Mouse (Mus musculus) erythroblast, embryonic 14.5 days (primary cell): ENCODE data around the gene Oat. TPM values are rescaled to one million over a fixed set of nuclear protein-coding genes. Genes with fewer than 3 reads are reported as not detected.

Experiments used
- H3K27me3 ChIP-seq: 2 replicates; pipeline ENCODE4 v1.6.1; 2012; ENCODE audit warnings: inconsistent platforms; ENCODE audit not compliant: control insufficient read depth
- H3K36me3 ChIP-seq: 2 replicates; pipeline ENCODE4 v1.6.1; 2012; ENCODE audit warnings: mild to moderate bottlenecking, inconsistent platforms; ENCODE audit not compliant: control insufficient read depth
- H3K4me1 ChIP-seq: 2 replicates; pipeline ENCODE4 v1.6.1; 2012; ENCODE audit warnings: inconsistent platforms; ENCODE audit not compliant: control insufficient read depth
- H3K4me3 ChIP-seq: replicated peaks from 2 replicates; pipeline ENCODE3; 2012; ENCODE audit warnings: moderate library complexity, mild to moderate bottlenecking, inconsistent platforms
- H3K9me3 ChIP-seq: 2 replicates; pipeline ENCODE4 v1.6.1; 2012; ENCODE audit warnings: low read length, inconsistent platforms, mixed read lengths; ENCODE audit not compliant: control insufficient read depth
- GATA1 ChIP-seq: IDR thresholded peaks from 2 replicates; pipeline ENCODE4 v1.6.1; 2012; ENCODE audit warnings: low read length, inconsistent platforms, mixed read lengths
- TAL1 ChIP-seq: IDR thresholded peaks from 3 replicates; pipeline ENCODE4 v1.6.1; 2012; ENCODE audit warnings: low read length, inconsistent platforms, mixed read lengths
- polyA plus RNA-seq: library from polyadenylated mRNA; stranded (reverse); fragments of >175 nt; gene quantifications from 2 replicates; pipeline ENCODE4 v1.2.3, GENCODE M21; 2012

Oat gene
- polyA plus RNA-seq, 1 experiment, result 0.09 TPM

DNA sequence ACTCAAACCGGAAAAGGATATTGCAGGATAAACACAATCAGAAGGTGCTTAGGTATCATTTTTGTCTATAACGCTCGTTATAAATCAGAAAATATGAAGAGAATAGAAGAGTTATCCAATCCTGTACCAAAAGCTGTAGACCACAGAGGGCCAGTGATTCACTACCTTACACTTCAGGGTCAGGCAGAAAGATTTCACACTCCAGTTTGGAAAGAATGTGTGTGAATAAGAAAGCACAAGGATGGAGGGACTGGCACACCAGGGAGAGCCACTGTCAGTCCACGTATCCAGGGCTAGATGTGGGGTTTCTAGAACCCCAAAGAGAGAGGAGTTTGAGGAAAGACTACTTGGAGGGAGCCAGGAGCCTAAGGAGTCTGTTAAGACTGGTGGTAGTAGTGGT is 693 bp upstream of the Oat start:
- Histone ChIP-seq H3K4me3 (peak overlapping the region; percentile 94), H3K36me3 (peaks cover 3% of the 10 kb centered on the region; the same call in 1 of the 2 replicates), H3K9me3 (no peaks in the 10 kb centered on the region), H3K27me3 (peaks cover 19% of the 10 kb centered on the region; the same call in 1 of the 2 replicates), H3K4me1 (peaks cover 46% of the 10 kb centered on the region)
- no peak for TF ChIP-seq TAL1
- no peak for TF ChIP-seq GATA1

DNA sequence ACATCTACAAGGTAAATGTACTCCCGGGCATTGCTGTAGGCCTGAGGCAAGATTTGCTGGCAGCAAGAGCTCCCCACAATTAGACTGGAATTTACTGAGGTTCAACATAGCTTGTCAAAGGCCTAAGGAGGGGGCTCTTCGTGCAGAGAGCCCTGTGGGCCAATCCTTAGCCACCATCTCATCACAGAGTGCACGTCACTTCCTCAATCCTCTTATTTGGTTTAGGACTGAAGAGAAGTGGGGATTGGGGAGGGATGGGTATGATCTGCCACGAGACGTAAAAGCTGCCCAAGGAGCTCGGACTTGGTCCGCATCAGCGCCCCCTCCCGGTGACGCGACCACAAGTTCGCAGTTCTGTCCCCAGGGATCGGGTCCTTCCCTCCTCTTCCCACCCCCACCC is 575 bp downstream of the Oat start:
- peaks cover 55% of the 10 kb centered on the region for H3K4me1 ChIP-seq
- H3K27me3 ChIP-seq, result peaks cover 16% of the 10 kb centered on the region; the same call in 1 of the 2 replicates
- no peaks in the 10 kb centered on the region for H3K9me3 ChIP-seq
- H3K36me3 ChIP-seq, result peaks cover 6% of the 10 kb centered on the region
- TF ChIP-seq GATA1, result no peak
- TF ChIP-seq TAL1, result no peak
- peak overlapping the region; percentile 94 for H3K4me3 ChIP-seq

DNA sequence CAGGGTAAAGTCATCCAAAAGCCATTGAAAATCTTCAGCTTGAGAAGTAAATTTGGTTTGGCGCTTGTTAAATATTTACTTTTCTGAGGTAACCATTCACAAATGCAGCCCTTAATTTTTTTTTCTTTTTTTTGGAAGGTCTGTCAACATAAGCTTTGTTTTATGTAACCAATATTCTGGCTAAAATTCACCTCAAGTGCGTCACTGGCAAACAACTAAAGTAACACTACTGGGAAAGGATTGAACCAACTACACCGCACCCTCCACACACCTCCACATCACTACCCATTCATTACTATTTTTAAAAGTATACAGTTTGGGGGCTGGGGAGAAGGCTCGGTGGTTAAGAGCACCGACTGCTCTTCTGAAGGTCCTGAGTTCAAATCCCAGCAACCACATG is 1.6 kb downstream of the Oat start:
- peak overlapping the region; percentile 14 for H3K4me3 ChIP-seq
- peaks cover 65% of the 10 kb centered on the region for H3K4me1 ChIP-seq
- H3K36me3 ChIP-seq, result peaks cover 14% of the 10 kb centered on the region
- no peaks in the 10 kb centered on the region for H3K9me3 ChIP-seq
- H3K27me3 ChIP-seq, result peaks cover 8% of the 10 kb centered on the region; the same call in 1 of the 2 replicates
- no peak for TF ChIP-seq TAL1
- no peak for TF ChIP-seq GATA1

DNA sequence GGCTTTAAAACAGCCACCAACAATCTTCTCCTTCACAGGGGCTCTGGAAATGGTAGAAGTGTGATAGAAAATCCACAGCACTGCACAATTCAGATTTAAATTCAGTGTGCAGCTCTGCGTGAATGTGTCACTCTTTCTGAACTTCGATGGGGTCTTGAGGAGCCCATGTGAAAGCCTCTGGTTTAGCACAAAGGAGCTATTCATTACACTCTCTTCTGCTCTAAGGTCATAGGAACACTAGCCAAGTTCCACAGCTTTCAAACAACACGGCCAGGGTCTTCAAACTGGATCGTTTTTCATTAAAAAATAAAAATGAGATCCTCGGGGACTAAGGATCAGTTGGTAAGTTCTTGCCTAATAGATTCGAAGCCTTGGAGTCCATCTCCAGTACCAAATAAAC is 3.0 kb downstream of the Oat start:
- Histone ChIP-seq H3K4me1 (peaks cover 76% of the 10 kb centered on the region), H3K27me3 (no peaks in the 10 kb centered on the region; the same call in 1 of the 2 replicates), H3K9me3 (no peaks in the 10 kb centered on the region), H3K4me3 (no peak overlapping the region), H3K36me3 (peaks cover 29% of the 10 kb centered on the region)
- TF ChIP-seq TAL1 (no peak), GATA1 (no peak)

DNA sequence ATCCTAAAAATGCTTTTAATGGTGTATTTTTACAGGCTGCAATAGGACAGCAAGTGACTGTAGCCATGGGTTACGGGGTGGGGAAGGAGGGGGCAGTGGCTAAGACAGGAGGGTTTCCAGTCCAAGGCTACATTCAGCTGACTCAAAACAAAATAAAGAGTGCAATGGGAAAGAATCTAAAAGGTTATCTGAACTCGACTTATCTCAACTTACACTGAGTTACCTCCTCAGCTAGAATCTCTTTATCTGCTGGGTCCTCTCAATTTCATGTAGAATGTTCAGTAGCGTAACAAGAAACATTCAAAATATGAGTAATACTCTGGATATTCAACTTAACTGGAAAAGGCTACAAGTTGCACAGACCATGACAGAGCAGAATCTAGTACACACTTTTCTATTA is 3.5 kb downstream of the Oat start:
- H3K27me3 ChIP-seq, result no peaks in the 10 kb centered on the region; the same call in 1 of the 2 replicates
- peak overlapping the region; percentile 22 for H3K4me3 ChIP-seq
- peaks cover 76% of the 10 kb centered on the region for H3K4me1 ChIP-seq
- H3K9me3 ChIP-seq, result no peaks in the 10 kb centered on the region
- H3K36me3 ChIP-seq, result peaks cover 33% of the 10 kb centered on the region
- TF ChIP-seq TAL1, result no peak
- TF ChIP-seq GATA1, result no peak

DNA sequence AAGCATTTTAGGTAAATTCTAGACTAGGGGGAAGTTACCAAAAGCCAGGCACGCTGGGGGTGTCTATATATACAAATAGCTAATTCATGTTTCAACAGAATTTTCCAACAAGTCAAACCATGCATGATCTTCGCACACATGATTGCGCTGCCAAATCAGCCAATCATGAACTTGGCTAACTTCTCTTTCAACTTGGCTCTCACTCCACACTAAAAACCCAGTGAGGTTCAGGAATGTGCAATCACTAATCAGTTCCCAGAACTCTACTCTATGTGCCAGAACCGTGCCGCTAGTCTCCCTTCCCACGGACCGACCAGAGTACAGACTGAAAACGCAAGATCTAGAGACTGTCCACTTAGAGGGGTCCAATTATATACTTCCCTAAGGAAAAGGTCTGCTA is 4.7 kb downstream of the Oat start:
- TF ChIP-seq TAL1 (no peak), GATA1 (no peak)
- H3K4me3 ChIP-seq, result no peak overlapping the region
- H3K9me3 ChIP-seq, result no peaks in the 10 kb centered on the region
- H3K27me3 ChIP-seq, result no peaks in the 10 kb centered on the region; the same call in 1 of the 2 replicates
- H3K4me1 ChIP-seq, result peaks cover 66% of the 10 kb centered on the region
- H3K36me3 ChIP-seq, result peaks cover 46% of the 10 kb centered on the region

DNA sequence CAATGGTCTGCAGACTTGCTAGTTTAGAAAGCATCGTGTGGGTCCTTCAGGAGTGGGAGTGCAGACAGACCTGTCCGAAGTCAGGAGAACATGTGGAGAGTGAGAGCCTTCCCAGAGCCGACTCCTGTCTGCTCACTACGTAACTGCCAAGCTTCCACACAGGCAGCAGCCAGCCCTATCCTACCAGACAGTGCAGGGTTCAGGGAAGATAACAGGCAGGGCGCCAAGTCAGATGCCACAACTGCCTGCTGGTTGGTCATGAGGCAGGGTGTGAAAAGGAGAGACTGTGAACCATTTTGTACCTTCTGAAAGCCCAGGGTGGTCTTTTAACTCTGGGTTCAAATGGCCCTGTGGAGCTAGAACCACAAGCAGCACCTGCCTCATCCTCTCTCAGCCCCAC is 6.1 kb downstream of the Oat start:
- TF ChIP-seq GATA1, result 0 out of 2 replicates have a peak, but pooled peaks have one; percentile 9
- TF ChIP-seq TAL1, result no peak
- peaks cover 58% of the 10 kb centered on the region for H3K4me1 ChIP-seq
- H3K4me3 ChIP-seq, result peak overlapping the region; percentile 11
- H3K27me3 ChIP-seq, result no peaks in the 10 kb centered on the region; the same call in 1 of the 2 replicates
- no peaks in the 10 kb centered on the region for H3K9me3 ChIP-seq
- peaks cover 55% of the 10 kb centered on the region for H3K36me3 ChIP-seq

DNA sequence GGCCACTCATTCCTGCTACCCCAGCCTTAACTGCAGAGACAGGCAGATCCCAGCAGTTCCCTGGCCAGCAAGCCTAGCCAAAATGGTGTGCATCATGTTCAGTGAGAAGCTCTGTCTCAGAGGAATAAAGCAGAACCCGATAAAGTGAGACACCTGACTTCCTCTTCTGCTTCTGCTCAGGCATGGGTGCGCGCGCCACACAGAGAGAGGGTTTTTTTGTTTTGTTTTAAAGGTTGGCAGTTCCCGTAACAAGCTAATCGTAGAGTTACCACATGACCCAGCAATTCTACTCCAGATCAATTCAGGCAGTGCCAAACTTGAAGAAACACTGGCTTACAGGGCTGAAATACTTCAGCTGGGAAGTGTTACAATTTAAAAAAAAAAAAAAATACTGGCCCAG is 7.4 kb downstream of the Oat start:
- Histone ChIP-seq H3K9me3 (no peaks in the 10 kb centered on the region), H3K36me3 (peaks cover 65% of the 10 kb centered on the region), H3K27me3 (no peaks in the 10 kb centered on the region; the same call in 1 of the 2 replicates), H3K4me1 (peaks cover 48% of the 10 kb centered on the region), H3K4me3 (no peak overlapping the region)
- TF ChIP-seq TAL1 (no peak), GATA1 (no peak)

DNA sequence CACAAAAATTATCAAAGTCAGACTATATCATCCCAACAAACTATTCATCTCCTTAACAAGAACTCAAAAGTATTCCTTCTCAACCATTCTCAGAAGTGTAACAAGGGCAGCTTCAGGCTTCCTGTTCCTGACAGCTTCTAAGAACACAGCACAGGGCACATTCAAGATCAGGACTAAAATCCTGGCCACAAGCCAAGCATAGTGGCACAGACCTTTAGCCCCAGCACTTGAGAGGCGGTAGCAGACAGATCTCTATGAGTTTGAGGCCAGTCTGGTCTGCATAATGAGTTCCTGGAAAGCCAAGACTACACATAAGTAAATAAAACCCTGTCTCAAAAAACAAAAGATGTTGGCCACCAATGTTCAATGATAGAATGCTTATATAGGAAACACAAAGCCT is 10.4 kb downstream of the Oat start:
- H3K27me3 ChIP-seq, result no peaks in the 10 kb centered on the region; the same call in 1 of the 2 replicates
- no peak overlapping the region for H3K4me3 ChIP-seq
- TF ChIP-seq GATA1 (no peak), TAL1 (no peak)
- peaks cover 22% of the 10 kb centered on the region for H3K4me1 ChIP-seq
- no peaks in the 10 kb centered on the region for H3K9me3 ChIP-seq
- H3K36me3 ChIP-seq, result peaks cover 92% of the 10 kb centered on the region

DNA sequence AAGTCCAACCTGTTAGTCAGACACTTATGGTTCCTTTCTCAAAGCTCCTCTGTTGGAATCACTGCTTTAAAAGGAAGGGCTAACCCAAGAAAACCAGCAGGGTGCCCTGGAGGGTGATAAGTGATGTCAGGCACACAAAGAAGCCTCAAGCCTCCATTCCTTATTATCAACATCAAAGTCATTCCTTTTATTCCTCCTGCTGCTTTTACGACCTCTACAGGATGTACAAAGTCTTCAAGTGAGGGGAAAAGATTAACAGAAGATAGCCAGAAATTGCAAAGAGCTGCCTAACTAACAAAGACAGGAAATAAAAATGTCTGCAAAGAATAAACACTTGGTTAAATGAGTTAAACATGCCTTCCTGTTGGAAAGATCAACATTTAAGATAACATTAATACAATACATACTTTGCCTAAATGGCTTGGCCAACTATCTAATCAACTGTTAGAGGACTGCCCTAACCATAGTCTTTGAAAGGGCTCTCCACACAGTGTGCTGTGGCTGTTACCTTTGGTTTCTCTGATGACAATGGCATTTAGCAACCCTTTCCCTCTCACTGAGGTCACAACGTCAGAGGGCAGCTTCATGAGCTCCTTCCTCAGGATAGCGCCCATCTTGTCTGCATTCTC is 16.9 kb downstream of the Oat start:
- Histone ChIP-seq H3K4me1 (peaks cover 18% of the 10 kb centered on the region), H3K27me3 (no peaks in the 10 kb centered on the region), H3K36me3 (peaks cover 83% of the 10 kb centered on the region), H3K9me3 (no peaks in the 10 kb centered on the region), H3K4me3 (no peak overlapping the region)
- TF ChIP-seq TAL1 (no peak), GATA1 (peak; percentile 74)
